17 mouse cellular contexts compared by ENCODE assay signal in the genomic region with DNA sequence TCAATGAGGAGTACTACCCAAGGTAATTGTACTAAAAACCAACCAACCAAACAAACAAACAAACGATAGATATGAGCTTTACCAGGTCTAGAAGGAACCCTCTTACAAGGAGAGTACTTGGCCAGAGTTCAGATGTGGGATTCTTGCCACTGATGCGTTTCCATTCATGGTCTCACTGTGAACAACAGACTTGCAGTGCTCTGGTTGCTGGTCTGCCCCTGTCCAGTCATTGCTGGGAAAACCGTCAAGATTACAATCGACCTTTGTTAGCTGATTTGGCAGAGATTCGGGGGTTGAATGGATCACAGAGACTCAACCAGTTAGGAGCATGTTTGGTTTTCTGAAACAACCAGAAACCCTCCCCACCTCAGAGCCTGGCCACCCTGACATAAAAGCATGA. TPM values are rescaled to one million over a fixed set of nuclear protein-coding genes. Genes with fewer than 3 reads are reported as not detected.
DNase-seq lines count a peak whose midpoint lies in the region; ATAC-seq lines count a peak whose summit lies in the region.
"Had no signal": no experiment of that assay in that cellular context is flagged by ENCODE, and none has a peak within 500 bp of the region (broad histone marks: within the 10 kb centered on the region; RNA-seq: fewer than 3 reads in every experiment).

No protein-coding gene starts in this region.

- peak overlapping the region; percentile 47 for H3K27ac ChIP-seq in heart, embryonic 15.5 days
- 0 out of 2 replicates have a peak overlapping the region, but pooled peaks have one; percentile 6 for H3K27ac ChIP-seq in embryonic facial prominence, embryonic 10.5 days (replicated peaks)
- no peak overlapping the region for H3K27ac ChIP-seq in midbrain, embryonic 14.5 days (replicated peaks; ENCODE audit: low read depth, low read length)
- H3K27ac ChIP-seq: embryonic facial prominence, embryonic 12.5 days; neural tube, embryonic 13.5 days had no signal

- no peaks in the 10 kb centered on the region for H3K9me3 ChIP-seq in heart, embryonic 15.5 days (replicated peaks)
- H3K9me3 ChIP-seq in embryonic facial prominence, embryonic 10.5 days, result no peaks in the 10 kb centered on the region
- H3K9me3 ChIP-seq in midbrain, embryonic 14.5 days (ENCODE audit: control insufficient read depth, low read length), result no peaks in the 10 kb centered on the region
- H3K9me3 ChIP-seq: embryonic facial prominence, embryonic 12.5 days; neural tube, embryonic 13.5 days had no signal

- no peak for ATAC-seq in heart, embryonic 15.5 days (replicated peaks; ENCODE audit: insufficient number of reproducible peaks, insufficient read depth, low FRiP score, low read depth)
- ATAC-seq in midbrain, embryonic 14.5 days (ENCODE audit: low FRiP score, low TSS enrichment), result 0 out of 2 replicates have a peak, but pooled peaks have one; percentile 26
- no peak for ATAC-seq in megakaryocyte progenitor cell, adult 5-6 weeks (replicated peaks; ENCODE audit: poor library complexity)
- ATAC-seq: CD4-positive, CD25-positive, alpha-beta regulatory T cell, adult 4 months; intestine, postnatal 0 days had no signal

- H3K9ac ChIP-seq in heart, embryonic 15.5 days, result no peak overlapping the region
- H3K9ac ChIP-seq in midbrain, embryonic 14.5 days (replicated peaks; ENCODE audit: low read length), result no peak overlapping the region
- H3K9ac ChIP-seq: embryonic facial prominence, embryonic 12.5 days; neural tube, embryonic 13.5 days had no signal

- 47% methylated on average over 5 of the region's 5 CpGs for WGBS in heart, embryonic 15.5 days
- WGBS in embryonic facial prominence, embryonic 10.5 days, result 30% methylated on average over 5 of the region's 5 CpGs
- WGBS in midbrain, embryonic 14.5 days, result 13% methylated on average over 5 of the region's 5 CpGs

- no peaks in the 10 kb centered on the region for H3K27me3 ChIP-seq in heart, embryonic 15.5 days
- no peaks in the 10 kb centered on the region for H3K27me3 ChIP-seq in embryonic facial prominence, embryonic 10.5 days (replicated peaks; ENCODE audit: low read depth, poor library complexity, severe bottlenecking)
- H3K27me3 ChIP-seq in midbrain, embryonic 14.5 days (ENCODE audit: control insufficient read depth, insufficient read depth, low read length), result no peaks in the 10 kb centered on the region
- H3K27me3 ChIP-seq: embryonic facial prominence, embryonic 12.5 days; neural tube, embryonic 13.5 days had no signal

- peaks cover 10% of the 10 kb centered on the region for H3K4me1 ChIP-seq in heart, embryonic 15.5 days (replicated peaks)
- H3K4me1 ChIP-seq in embryonic facial prominence, embryonic 10.5 days, result peaks cover 19% of the 10 kb centered on the region
- H3K4me1 ChIP-seq in midbrain, embryonic 14.5 days (ENCODE audit: control insufficient read depth, insufficient read depth, low read length), result peaks cover 9% of the 10 kb centered on the region
- H3K4me1 ChIP-seq: neural tube, embryonic 13.5 days had no signal

- H3K36me3 ChIP-seq in heart, embryonic 15.5 days, result no peaks in the 10 kb centered on the region
- no peaks in the 10 kb centered on the region for H3K36me3 ChIP-seq in embryonic facial prominence, embryonic 10.5 days (replicated peaks)
- H3K36me3 ChIP-seq in midbrain, embryonic 14.5 days (ENCODE audit: control insufficient read depth, insufficient read depth, low read length), result no peaks in the 10 kb centered on the region
- H3K36me3 ChIP-seq: embryonic facial prominence, embryonic 12.5 days; neural tube, embryonic 13.5 days had no signal

- DNase-seq in heart, postnatal 10 days, result no peak
- DNase-seq in left cerebral cortex, postnatal 14 days (ENCODE audit: low spot score in 2 of 2), result peak; percentile 10 to 38
- DNase-seq in left cerebral cortex, postnatal 36 days (ENCODE audit: low spot score in 2 of 2), result no peak
- DNase-seq in embryonic facial prominence, embryonic 10.5 days (ENCODE audit: low spot score), result no peak
- DNase-seq in midbrain, embryonic 14.5 days, result peak; percentile 52
- DNase-seq: adrenal gland, postnatal 25 days; cerebellum, adult 11 months; kidney, postnatal 4 days; lung, adult 2 months; right cerebral cortex, postnatal 25 days; thymus, postnatal 14 days had no signal

- no peak overlapping the region for H3K4me3 ChIP-seq in heart, embryonic 15.5 days
- no peak overlapping the region for H3K4me3 ChIP-seq in embryonic facial prominence, embryonic 10.5 days
- H3K4me3 ChIP-seq in midbrain, embryonic 14.5 days (replicated peaks; ENCODE audit: low read depth, low read length), result no peak overlapping the region
- H3K4me3 ChIP-seq: embryonic facial prominence, embryonic 12.5 days; neural tube, embryonic 13.5 days had no signal

- intact Hi-C loops in heart, postnatal 10 days (cut with DNase I), result loop anchor here (5.0 kb wide), 2 partner anchors 63 to 453 kb away; partner anchors contain the start of gene Hey2
- intact Hi-C loops in left cerebral cortex, postnatal 14 days (cut with DNase I), result loop anchor here (5.0 kb wide), 1 partner anchor 453 kb away; the partner anchor contains the start of gene Hey2
- intact Hi-C loops in left cerebral cortex, postnatal 36 days (cut with DNase I), result loop anchor here (5.0 kb wide), 2 partner anchors 453 to 678 kb away; partner anchors contain the start of gene Hey2

- no peak overlapping the region for H3K4me2 ChIP-seq in heart, embryonic 15.5 days
- no peak overlapping the region for H3K4me2 ChIP-seq in midbrain, embryonic 14.5 days (ENCODE audit: low read length)
- H3K4me2 ChIP-seq: embryonic facial prominence, embryonic 12.5 days; neural tube, embryonic 13.5 days had no signal

RNA-seq across cellular contexts. Expression of gene Hddc2, which starts 17.5 kb away (rescaled TPM):
- 41.2 and 42.0 TPM in 2 replicates for polyA plus RNA-seq in heart, embryonic 15.5 days (2015; fragmentation: Nextera tagmentation; extraction: Ambion mirVana)
- total RNA-seq in heart, postnatal 10 days (2021), result 10 to 100 TPM; 16.0 to 17.3 TPM
- 10 to 100 TPM; 26.1 to 29.0 TPM for total RNA-seq in left cerebral cortex, postnatal 14 days (2021)
- total RNA-seq in left cerebral cortex, postnatal 36 days (2021), result 10 to 100 TPM; 19.5 to 20.8 TPM
- polyA plus RNA-seq in embryonic facial prominence, embryonic 10.5 days (2016; fragmentation: Nextera tagmentation; extraction: Ambion mirVana), result 94.9 and 97.4 TPM in 2 replicates
- polyA plus RNA-seq in midbrain, embryonic 14.5 days (2014; fragmentation: Nextera tagmentation; extraction: Ambion mirVana), result 51.7 and 56.7 TPM in 2 replicates
- 38.0 and 44.5 TPM in 2 replicates for total RNA-seq in megakaryocyte progenitor cell, adult 5-6 weeks (2015)
- 56.2 and 63.8 TPM in 2 replicates for total RNA-seq in megakaryocyte progenitor cell, adult 5-6 weeks (2017)

Comparison
In these comparisons a context has a peak if more than half of its experiments do, and no peak if none do; other contexts are left out.
1. DNase-seq: peak in left cerebral cortex, postnatal 14 days (2 of 2) and midbrain, embryonic 14.5 days (single experiment); none in heart, postnatal 10 days (0 of 2), left cerebral cortex, postnatal 36 days (0 of 2) and embryonic facial prominence, embryonic 10.5 days (single experiment).